ENCODE assay signal across 13 mouse cellular contexts in the genomic region with DNA sequence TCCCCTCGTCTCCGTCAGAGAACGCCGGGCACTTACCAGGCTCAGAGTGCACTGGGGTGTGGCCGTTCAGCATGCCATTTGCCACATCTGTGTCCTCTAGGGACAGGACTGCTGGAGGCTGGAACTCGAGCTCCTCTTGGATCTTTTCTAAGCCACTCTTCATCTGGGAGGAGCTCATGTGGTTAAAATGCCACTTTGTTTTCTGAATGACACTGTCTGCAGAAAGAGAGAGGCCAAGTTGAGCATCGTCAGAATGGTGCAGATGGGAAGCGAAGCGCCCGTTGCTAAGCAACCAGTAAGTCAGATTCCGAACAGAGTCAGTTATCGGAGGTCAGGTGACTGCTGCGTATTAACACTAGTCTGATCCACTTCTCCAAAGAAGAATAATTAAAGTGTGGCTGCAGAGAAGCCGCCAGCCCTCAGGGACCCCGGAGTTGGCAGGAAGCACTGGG. TPM values are rescaled to one million over a fixed set of nuclear protein-coding genes. Genes with fewer than 3 reads are reported as not detected.
A peak's percentile ranks its signal among the peaks of the same experiment; 100 is the strongest.
DNase-seq lines count a peak whose midpoint lies in the region; ATAC-seq and TF ChIP-seq lines count a peak whose summit lies in the region.
"Had no signal": no experiment of that assay in that cellular context is flagged by ENCODE, and none has a peak within 500 bp of the region (broad histone marks: within the 10 kb centered on the region; RNA-seq: fewer than 3 reads in every experiment).

No protein-coding gene starts in this region.

- H3K4me2 ChIP-seq in neural tube, embryonic 11.5 days (ENCODE audit: low read depth), result no peak overlapping the region
- peak overlapping the region; percentile 50 for H3K4me2 ChIP-seq in midbrain, embryonic 16.5 days (ENCODE audit: low read length)
- H3K4me2 ChIP-seq: liver, embryonic 11.5 days had no signal

- TF ChIP-seq POLR2A in heart, adult 2 months (IDR thresholded peaks at IDR 0.05; ENCODE audit: insufficient read depth, low read depth, low read length), result no peak

- H3K36me3 ChIP-seq in neural tube, embryonic 11.5 days (ENCODE audit: control insufficient read depth, insufficient read depth, low read length), result peaks cover 6% of the 10 kb centered on the region
- peaks cover 10% of the 10 kb centered on the region for H3K36me3 ChIP-seq in midbrain, embryonic 16.5 days (ENCODE audit: control insufficient read depth, insufficient read depth, low read length)
- no peaks in the 10 kb centered on the region for H3K36me3 ChIP-seq in heart, adult 2 months (ENCODE audit: control insufficient read depth, insufficient read depth, low read length)

- H3K9ac ChIP-seq in neural tube, embryonic 11.5 days (ENCODE audit: low read length), result no peak overlapping the region
- H3K9ac ChIP-seq in midbrain, embryonic 16.5 days (ENCODE audit: low read depth, low read length), result no peak overlapping the region
- no peak overlapping the region for H3K9ac ChIP-seq in heart, adult 2 months (ENCODE audit: low read depth, low read length)

- ATAC-seq in neural tube, embryonic 11.5 days (ENCODE audit: insufficient read depth, low FRiP score, low TSS enrichment), result peak; percentile 75; the same call in 1 of the 2 replicates
- peak; percentile 96 for ATAC-seq in midbrain, embryonic 16.5 days
- ATAC-seq: intestine, embryonic 16.5 days had no signal

- DNase-seq in neural tube, embryonic 11.5 days (ENCODE audit: low spot score), result peak; percentile 50
- no peak for DNase-seq in neural tube, embryonic 10.5 days (ENCODE audit: extremely low spot score, low spot score)
- DNase-seq in layer of hippocampus, adult 2 months (ENCODE audit: low spot score in 2 of 2), result peak; percentile 61 to 89
- no peak for DNase-seq in heart, adult 2 months
- no peak for DNase-seq in thymus, postnatal 0 days (ENCODE audit: low spot score)
- DNase-seq in spleen, adult 12 weeks (ENCODE audit: low spot score), result no peak
- DNase-seq in cerebellum, postnatal 25 days, result no peak
- DNase-seq: cerebellum, adult 2 months had no signal

- H3K27ac ChIP-seq in neural tube, embryonic 11.5 days (ENCODE audit: low read depth, low read length), result peak overlapping the region; percentile 49; the same call in 1 of the 2 replicates
- H3K27ac ChIP-seq in layer of hippocampus, adult 2 months, result peak overlapping the region; percentile 83
- peak overlapping the region; percentile 76 for H3K27ac ChIP-seq in midbrain, embryonic 16.5 days (ENCODE audit: low read length)
- no peak overlapping the region for H3K27ac ChIP-seq in heart, adult 2 months

- no peaks in the 10 kb centered on the region for H3K9me3 ChIP-seq in neural tube, embryonic 11.5 days (ENCODE audit: control insufficient read depth, low read length)
- H3K9me3 ChIP-seq in midbrain, embryonic 16.5 days (replicated peaks; ENCODE audit: control insufficient read depth, low read length, poor library complexity, severe bottlenecking), result no peaks in the 10 kb centered on the region
- H3K9me3 ChIP-seq: megakaryocyte, embryonic 14.5 days had no signal

- H3K79me2 ChIP-seq in heart, adult 2 months (replicated peaks; ENCODE audit: control insufficient read depth, insufficient read depth, low read length), result no peaks in the 10 kb centered on the region

- intact Hi-C loops in heart, adult 2 months (cut with DNase I), result no loop called here

- H3K27me3 ChIP-seq in neural tube, embryonic 11.5 days (ENCODE audit: control insufficient read depth, insufficient read depth, low read length), result no peaks in the 10 kb centered on the region
- H3K27me3 ChIP-seq in midbrain, embryonic 16.5 days (ENCODE audit: control insufficient read depth, insufficient read depth, low read depth, low read length), result no peaks in the 10 kb centered on the region
- H3K27me3 ChIP-seq in heart, adult 2 months (ENCODE audit: control insufficient read depth, insufficient read depth, low read length), result no peaks in the 10 kb centered on the region

- no peak for TF ChIP-seq CTCF in layer of hippocampus, adult 2 months (conservative IDR thresholded peaks at IDR 0.05)
- no peak for TF ChIP-seq CTCF in heart, adult 2 months (IDR thresholded peaks at IDR 0.05)

- TF ChIP-seq EP300 in heart, adult 2 months (IDR thresholded peaks at IDR 0.05; ENCODE audit: insufficient read depth, low read depth, low read length), result no peak

- 62% methylated on average over 15 of the region's 15 CpGs for WGBS in neural tube, embryonic 11.5 days
- 20% methylated on average over 15 of the region's 15 CpGs for WGBS in midbrain, embryonic 16.5 days
- 83% methylated on average over 15 of the region's 15 CpGs for WGBS in heart, adult 2 months

- no peak overlapping the region for H3K4me3 ChIP-seq in neural tube, embryonic 11.5 days (ENCODE audit: low read depth, low read length)
- peak overlapping the region; percentile 26 for H3K4me3 ChIP-seq in layer of hippocampus, adult 2 months
- H3K4me3 ChIP-seq in midbrain, embryonic 16.5 days (ENCODE audit: low read depth, low read length), result peak overlapping the region; percentile 19
- no peak overlapping the region for H3K4me3 ChIP-seq in heart, adult 2 months
- H3K4me3 ChIP-seq: megakaryocyte, embryonic 14.5 days had no signal

- no peaks in the 10 kb centered on the region for H3K4me1 ChIP-seq in neural tube, embryonic 11.5 days (ENCODE audit: control insufficient read depth, insufficient read depth, low read length)
- H3K4me1 ChIP-seq in midbrain, embryonic 16.5 days (ENCODE audit: control insufficient read depth, insufficient read depth, low read length), result peaks cover 21% of the 10 kb centered on the region
- H3K4me1 ChIP-seq in heart, adult 2 months (ENCODE audit: control insufficient read depth, insufficient read depth, low read length), result no peaks in the 10 kb centered on the region

RNA-seq across cellular contexts. Expression of a gene that starts 15.1 kb away (rescaled TPM):
- 14.2 and 17.4 TPM in 2 replicates for polyA plus RNA-seq in neural tube, embryonic 11.5 days (2014; fragmentation: Nextera tagmentation; extraction: Ambion mirVana)
- total RNA-seq in layer of hippocampus, adult 2 months (2021), result 10 to 100 TPM; 27.5 to 32.8 TPM
- 32.0 and 34.5 TPM in 2 replicates for polyA plus RNA-seq in midbrain, embryonic 16.5 days (2015; fragmentation: Nextera tagmentation; extraction: Ambion mirVana)
- total RNA-seq in heart, adult 2 months (2021), result 1 to 10 TPM; 3.9 to 5.0 TPM
- 6.7 and 9.5 TPM in 2 replicates for polyA plus RNA-seq in heart, adult 2 months (2012; rRNA removed)
- 18.8 and 21.5 TPM in 2 replicates for polyA plus RNA-seq in thymus, postnatal 0 days (2015; fragmentation: Nextera tagmentation; extraction: Ambion mirVana)

RNA-seq across cellular contexts. Expression of a gene that starts 19.9 kb away (rescaled TPM):
- 134 and 135 TPM in 2 replicates for polyA plus RNA-seq in neural tube, embryonic 11.5 days (2014; fragmentation: Nextera tagmentation; extraction: Ambion mirVana)
- 10 to 100 TPM; 71.8 to 78.8 TPM for total RNA-seq in layer of hippocampus, adult 2 months (2021)
- 143 and 157 TPM in 2 replicates for polyA plus RNA-seq in midbrain, embryonic 16.5 days (2015; fragmentation: Nextera tagmentation; extraction: Ambion mirVana)
- 100 to 1,000 TPM; 125 to 138 TPM for total RNA-seq in heart, adult 2 months (2021)
- polyA plus RNA-seq in heart, adult 2 months (2012; rRNA removed), result 103 and 154 TPM in 2 replicates
- polyA plus RNA-seq in thymus, postnatal 0 days (2015; fragmentation: Nextera tagmentation; extraction: Ambion mirVana), result 127 and 128 TPM in 2 replicates

RNA-seq across cellular contexts. Expression of a gene that starts 28.7 kb away (rescaled TPM):
- polyA plus RNA-seq in neural tube, embryonic 11.5 days (2014; fragmentation: Nextera tagmentation; extraction: Ambion mirVana), result 56.9 and 61.7 TPM in 2 replicates
- total RNA-seq in layer of hippocampus, adult 2 months (2021), result 100 to 1,000 TPM; 104 to 127 TPM
- 45.3 and 63.1 TPM in 2 replicates for polyA plus RNA-seq in midbrain, embryonic 16.5 days (2015; fragmentation: Nextera tagmentation; extraction: Ambion mirVana)
- total RNA-seq in heart, adult 2 months (2021), result 10 to 100 TPM; 28.7 to 33.1 TPM
- polyA plus RNA-seq in heart, adult 2 months (2012; rRNA removed), result 23.1 and 39.2 TPM in 2 replicates
- 71.0 and 83.5 TPM in 2 replicates for polyA plus RNA-seq in thymus, postnatal 0 days (2015; fragmentation: Nextera tagmentation; extraction: Ambion mirVana)

RNA-seq across cellular contexts. Expression of a gene that starts 47.7 kb away (rescaled TPM):
- polyA plus RNA-seq in neural tube, embryonic 11.5 days (2014; fragmentation: Nextera tagmentation; extraction: Ambion mirVana), result 0.45 and 0.57 TPM in 2 replicates
- total RNA-seq in layer of hippocampus, adult 2 months (2021), result 10 to 100 TPM; 18.7 to 21.2 TPM
- polyA plus RNA-seq in midbrain, embryonic 16.5 days (2015; fragmentation: Nextera tagmentation; extraction: Ambion mirVana), result 0.15 and 0.53 TPM in 2 replicates
- total RNA-seq in heart, adult 2 months (2021), result 1 to 10 TPM; 1.2 to 1.4 TPM
- 0.41 and 0.45 TPM in 2 replicates for polyA plus RNA-seq in heart, adult 2 months (2012; rRNA removed)
- polyA plus RNA-seq in thymus, postnatal 0 days (2015; fragmentation: Nextera tagmentation; extraction: Ambion mirVana), result 1.3 and 1.4 TPM in 2 replicates

RNA-seq across cellular contexts. Expression of a gene that starts 48.3 kb away (rescaled TPM):
- not detected in 2 replicates for polyA plus RNA-seq in neural tube, embryonic 11.5 days (2014; fragmentation: Nextera tagmentation; extraction: Ambion mirVana)
- total RNA-seq in layer of hippocampus, adult 2 months (2021), result 1 to 10 TPM in 1 of 2 experiments, under 1 TPM in 1; 0.76 to 1.5 TPM
- not detected in 2 replicates for polyA plus RNA-seq in midbrain, embryonic 16.5 days (2015; fragmentation: Nextera tagmentation; extraction: Ambion mirVana)
- total RNA-seq in heart, adult 2 months (2021), result not detected
- polyA plus RNA-seq in heart, adult 2 months (2012; rRNA removed), result 0.12 and 0.88 TPM in 2 replicates
- 1.2 and 1.3 TPM in 2 replicates for polyA plus RNA-seq in thymus, postnatal 0 days (2015; fragmentation: Nextera tagmentation; extraction: Ambion mirVana)
- total RNA-seq: gastrocnemius, adult 8-10 months had no signal
- polyA plus RNA-seq: intestine, embryonic 16.5 days; liver, embryonic 11.5 days had no signal

Comparison
In these comparisons a context has a peak if more than half of its experiments do, and no peak if none do; other contexts are left out.
1. DNase-seq: peak in neural tube, embryonic 11.5 days (single experiment) and layer of hippocampus, adult 2 months (2 of 2); none in neural tube, embryonic 10.5 days (single experiment), heart, adult 2 months (0 of 2), thymus, postnatal 0 days (single experiment), spleen, adult 12 weeks (single experiment) and cerebellum, postnatal 25 days (0 of 2).
2. H3K4me3 ChIP-seq: peak in layer of hippocampus, adult 2 months (single experiment) and midbrain, embryonic 16.5 days (single experiment); none in neural tube, embryonic 11.5 days (single experiment) and heart, adult 2 months (single experiment).